Mouse (Mus musculus) left cerebral cortex, adult 18-20 months (tissue): ENCODE data around the gene Noa1. TPM values are rescaled to one million over a fixed set of nuclear protein-coding genes. Genes with fewer than 3 reads are reported as not detected.

Experiments
- DNase-seq, 2 experiments: peaks; one replicate each; pipeline ENCODE4 v3.0.0; 2021 to 2022; ENCODE audit warnings: low spot score in 2 of 2, mixed read lengths in 1 of 2
- microRNA-seq, 2 experiments: library from miRNA; unstranded; fragments of <30 nt; microRNA quantifications; one replicate each; pipeline ENCODE4 v1.2.0; 2021
- total RNA-seq, 2 experiments: library from RNA; stranded (reverse); gene quantifications; 2 replicates each; pipeline ENCODE4 v1.2.3; 2021

Noa1 gene
- total RNA-seq, 2 experiments from 2014 or later, result 21.2 to 23.1 TPM

- no peak for DNase-seq
Measured at GRCm38 (mm10) chr5:77259315-77259714, 50.6 kb downstream of the Noa1 start.

DNA sequence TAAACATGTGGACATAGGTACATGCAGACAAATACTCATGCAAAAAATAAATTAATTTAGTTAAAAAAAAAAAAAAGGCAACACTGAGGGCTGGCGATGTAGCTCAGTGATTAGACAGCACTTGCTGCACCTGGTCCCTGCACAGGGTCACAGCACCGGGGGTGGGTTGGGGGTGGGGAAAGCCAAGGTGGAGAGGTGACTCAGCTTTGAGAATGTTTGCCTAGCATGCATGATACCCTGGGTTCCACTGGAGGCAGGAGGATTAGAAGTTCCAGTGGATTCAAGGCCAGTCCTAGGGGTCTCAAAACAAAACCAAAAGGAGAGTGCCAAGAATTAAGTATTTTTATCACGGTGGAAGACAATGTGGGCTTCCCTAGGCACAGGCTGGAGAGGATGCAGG, 52.3 kb downstream of the Noa1 start:
- no peak for DNase-seq

- no peak for DNase-seq
Measured at GRCm38 (mm10) chr5:77254402-77254801, 55.5 kb downstream of the Noa1 start.

- DNase-seq, result no peak
Measured at GRCm38 (mm10) chr5:77253154-77253553, 56.7 kb downstream of the Noa1 start.

DNA sequence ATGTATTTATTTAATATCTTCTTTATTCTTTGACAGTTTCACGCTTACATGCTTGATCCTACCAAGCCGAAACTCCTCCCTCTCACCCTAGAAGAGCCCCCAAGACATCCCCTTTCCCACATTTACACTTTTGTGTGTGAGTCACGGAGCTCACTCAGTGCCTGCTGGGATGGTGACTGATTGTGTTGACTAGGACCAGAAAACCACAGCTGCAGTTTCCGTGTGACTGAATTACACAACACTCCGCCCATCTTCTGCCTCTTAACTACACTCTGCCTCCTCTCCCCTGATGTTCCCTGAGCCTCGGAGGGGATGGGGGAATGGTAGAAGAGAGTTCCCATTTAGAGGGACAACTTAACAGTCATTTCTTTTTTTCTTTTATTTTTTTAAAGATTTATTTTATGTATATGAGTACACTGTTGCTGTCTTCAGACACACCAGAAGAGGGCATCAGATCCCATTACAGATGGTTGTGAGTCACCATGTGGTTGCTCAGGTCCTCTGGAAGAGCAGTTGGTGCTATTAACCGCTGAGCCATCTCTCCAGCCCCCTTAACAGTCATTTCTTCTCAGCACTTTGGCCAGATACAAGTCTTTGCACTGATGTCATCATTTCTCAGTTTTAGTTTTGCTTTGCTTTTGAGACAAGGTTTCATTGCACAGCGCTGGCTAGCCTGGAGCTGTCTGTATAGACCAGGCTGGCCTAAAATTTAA, 57.6 kb downstream of the Noa1 start:
- DNase-seq, result no peak

DNA sequence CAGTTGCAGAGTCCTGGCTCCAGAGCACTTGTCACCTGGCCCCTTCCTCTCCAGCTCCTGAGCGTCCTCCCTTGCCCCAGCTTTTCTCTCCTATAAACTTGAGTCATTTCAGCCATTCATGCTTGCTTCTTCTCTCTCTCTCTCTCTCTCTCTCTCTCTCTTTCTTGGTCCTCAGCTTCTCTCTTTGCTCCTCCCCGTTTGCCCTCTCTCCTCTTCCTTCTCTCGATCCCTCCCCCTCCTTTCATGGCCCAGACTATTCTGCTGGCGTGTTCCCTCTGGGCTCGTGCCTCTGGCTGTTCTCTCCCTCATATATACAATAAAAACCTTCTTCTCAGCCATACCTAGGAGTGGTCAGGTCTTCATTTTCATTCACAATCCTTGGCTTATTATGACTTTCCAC, 58.2 kb downstream of the Noa1 start:
- no peak for DNase-seq

- DNase-seq, result no peak
Measured at GRCm38 (mm10) chr5:77250083-77250482, 59.8 kb downstream of the Noa1 start.

DNA sequence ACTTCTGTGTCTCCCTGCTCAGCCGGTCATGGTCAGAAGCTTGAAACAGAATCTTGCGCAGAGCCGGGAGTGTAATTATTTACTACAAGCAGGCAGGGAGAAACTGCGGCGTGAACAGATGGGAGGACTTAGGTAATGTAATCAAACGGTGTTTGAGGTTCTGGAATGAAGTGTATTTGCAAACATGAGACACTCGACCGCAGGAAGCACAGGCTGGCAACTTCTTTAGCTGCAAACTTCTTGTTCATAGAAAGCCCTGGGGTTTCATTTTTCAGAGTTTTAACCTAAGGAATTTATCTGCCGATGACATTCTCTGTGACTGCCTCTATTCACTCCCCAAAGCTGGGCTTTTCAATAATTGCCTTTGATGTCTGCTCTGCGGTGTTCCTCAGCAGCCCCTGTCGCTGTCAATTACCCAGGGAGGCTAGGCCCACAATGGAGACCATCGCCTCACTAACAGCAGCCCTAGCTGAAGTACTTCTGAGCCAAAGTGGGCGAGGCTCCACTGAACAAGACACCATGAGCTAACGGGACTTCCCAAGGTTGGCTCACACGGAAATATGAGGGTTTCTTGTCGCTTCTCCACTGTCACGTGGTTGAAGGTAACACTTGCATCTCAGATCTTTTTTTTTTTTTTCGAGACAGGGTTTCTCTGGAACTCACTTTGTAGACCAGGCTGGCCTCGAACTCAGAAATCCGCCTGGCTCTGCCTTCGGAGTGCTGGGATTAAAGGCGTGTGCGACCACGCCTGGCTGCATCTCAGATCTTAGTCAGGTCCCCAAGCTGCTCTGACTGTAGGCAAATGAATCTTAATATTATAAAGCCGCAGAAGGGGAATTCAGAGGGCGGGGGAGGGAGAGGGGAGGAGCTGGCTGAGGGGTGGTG, 63.9 kb downstream of the Noa1 start:
- DNase-seq, result no peak

- DNase-seq, result no peak
Measured at GRCm38 (mm10) chr5:77245463-77245786, 64.5 kb downstream of the Noa1 start.

GRCm38 (mm10) chr5:77244331-77244987, 65.4 kb downstream of the Noa1 start:
- DNase-seq, result no peak

Small RNA genes lying within 50 kb of the gene (microRNA-seq; reads per million reads assigned to microRNA genes)
- gene Mir5098, result 0 reads per million in 2 experiments

Other genes with a start within 250 kb of the Noa1 start
- gene Hopx, start 195.0 kb downstream of the Noa1 start, total RNA-seq, result 10 to 100 TPM; 23.4 to 31.3 TPM
- gene Spink2, start 98.6 kb downstream of the Noa1 start, total RNA-seq, result not detected
- gene Rest, start 44.6 kb downstream of the Noa1 start, total RNA-seq, result 1 to 10 TPM; 3.5 to 3.6 TPM
- gene Polr2b, start 63 bp upstream of the Noa1 start, total RNA-seq, result 10 to 100 TPM; 44.0 to 45.3 TPM
- 10 to 100 TPM; 36.1 to 38.5 TPM for gene Igfbp7, start 98.0 kb upstream of the Noa1 start, total RNA-seq